Mouse (Mus musculus): ENCODE results near the gene Cnot11.
A peak's percentile ranks its signal among the peaks of the same experiment; 100 is the strongest.

Gene Cnot11

DNA sequence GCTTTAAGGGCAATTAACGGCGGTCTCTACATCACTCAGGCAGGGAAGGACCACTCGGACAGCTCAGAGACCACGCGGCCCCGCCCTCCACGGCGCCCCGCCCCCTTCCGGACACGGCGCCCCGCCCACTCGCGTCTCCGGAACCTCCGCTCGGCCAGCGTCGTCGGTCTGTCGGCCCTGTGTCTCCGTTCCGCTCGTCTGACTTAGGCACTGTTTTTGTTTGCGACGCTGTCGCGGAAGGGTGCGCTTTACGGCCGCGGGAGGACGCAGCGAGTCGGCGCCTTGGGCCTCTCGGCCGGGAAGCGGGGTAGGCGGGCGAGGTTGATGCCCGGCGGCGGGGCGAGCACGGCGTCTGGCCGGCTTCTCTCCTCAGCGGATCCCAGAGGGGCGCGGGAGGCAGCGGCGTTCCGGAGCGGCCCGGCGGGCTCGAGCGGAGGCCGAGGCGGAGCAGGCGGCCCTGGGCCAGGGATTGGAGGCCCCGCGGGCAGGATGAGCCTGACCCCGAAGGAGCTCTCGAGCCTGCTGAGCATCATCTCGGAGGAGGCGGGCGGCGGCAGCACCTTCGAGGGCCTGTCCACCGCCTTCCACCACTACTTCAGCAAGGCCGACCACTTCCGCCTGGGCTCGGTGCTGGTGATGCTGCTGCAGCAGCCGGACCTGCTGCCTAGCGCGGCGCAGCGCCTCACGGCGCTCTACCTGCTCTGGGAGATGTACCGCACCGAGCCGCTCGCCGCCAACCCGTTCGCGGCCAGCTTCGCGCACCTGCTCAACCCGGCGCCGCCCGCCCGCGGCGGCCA lies 921 bp downstream of the Cnot11 start:
- peak; percentile 99 for DNase-seq (ENCODE audit: low read depth, low spot score)

DNA sequence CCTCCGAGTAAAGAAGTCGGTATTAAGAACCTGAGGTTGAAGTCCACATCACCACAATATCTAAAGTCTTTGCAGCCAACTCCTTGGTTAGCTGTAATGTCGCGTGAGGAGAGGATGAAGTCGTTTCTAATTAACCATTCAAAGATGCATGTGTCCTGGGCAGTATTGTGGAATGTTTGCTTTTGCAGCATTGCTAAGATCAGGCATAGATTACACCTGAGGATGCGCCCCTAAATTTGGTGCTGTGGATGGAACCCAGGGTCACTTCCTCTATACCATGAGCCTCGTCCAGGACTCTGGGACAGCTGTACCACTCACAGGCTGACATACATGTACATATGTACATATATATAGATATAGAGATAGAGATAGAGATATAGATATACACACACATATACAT lies 1.9 kb downstream of the Cnot11 start:
- DNase-seq (ENCODE audit: low read depth, low spot score): no peak

DNA sequence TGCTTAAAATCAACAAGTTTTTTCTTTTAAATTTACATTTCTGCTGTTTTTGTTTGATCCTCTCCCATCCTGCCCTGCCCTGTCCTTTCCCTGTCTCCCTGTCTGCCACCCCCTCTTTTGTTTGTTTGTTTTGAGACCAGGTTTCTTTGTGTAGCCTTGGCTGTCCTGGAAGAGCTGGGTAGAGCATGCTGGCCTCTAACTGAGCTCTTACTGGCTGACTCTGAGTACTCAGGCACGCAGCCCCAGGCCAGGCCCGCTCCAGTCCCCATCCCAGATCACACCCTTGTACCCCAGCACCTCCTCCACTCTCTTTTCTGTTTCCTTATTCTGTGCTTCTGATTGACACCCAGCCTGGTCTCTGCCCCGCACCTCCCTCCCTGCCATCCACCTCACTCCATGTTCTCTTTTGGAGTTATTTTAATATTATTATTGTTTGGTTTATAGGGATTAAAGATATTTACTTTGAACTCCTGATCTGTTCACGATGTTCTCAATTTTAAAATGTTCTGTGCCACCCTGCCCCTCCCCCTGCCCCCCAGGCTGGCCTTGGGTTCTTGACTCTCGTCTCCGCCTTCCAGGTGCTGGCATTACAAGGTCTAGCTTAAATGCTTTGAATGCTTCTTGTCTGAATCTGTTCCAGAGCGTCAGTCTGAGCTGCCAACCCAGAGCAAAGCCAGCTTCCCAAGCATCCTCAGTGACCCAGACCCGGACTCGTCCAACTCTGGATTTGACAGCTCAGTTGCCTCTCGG lies 3.0 kb downstream of the Cnot11 start:
- DNase-seq (ENCODE audit: low read depth, low spot score): no peak

DNA sequence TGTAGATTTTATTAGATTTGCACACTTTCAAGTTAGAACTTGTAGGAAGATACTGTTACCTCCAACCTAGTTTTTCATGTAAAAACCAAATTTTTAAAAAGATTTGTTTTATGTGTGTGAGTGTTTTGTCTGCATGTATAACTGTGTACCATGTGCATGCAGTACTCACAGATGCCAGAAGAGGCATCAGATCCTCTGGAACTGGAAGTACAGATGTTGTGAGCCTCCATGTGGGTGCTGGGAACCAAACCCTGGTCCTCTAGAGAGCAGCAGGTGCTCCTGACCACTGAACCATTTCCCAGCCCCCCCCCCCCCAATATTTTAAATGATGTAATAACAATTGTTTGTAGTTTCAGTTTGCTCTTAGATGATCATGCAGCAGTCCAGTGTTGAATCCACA lies 5.8 kb downstream of the Cnot11 start:
- no peak for DNase-seq (ENCODE audit: low read depth, low spot score)

DNA sequence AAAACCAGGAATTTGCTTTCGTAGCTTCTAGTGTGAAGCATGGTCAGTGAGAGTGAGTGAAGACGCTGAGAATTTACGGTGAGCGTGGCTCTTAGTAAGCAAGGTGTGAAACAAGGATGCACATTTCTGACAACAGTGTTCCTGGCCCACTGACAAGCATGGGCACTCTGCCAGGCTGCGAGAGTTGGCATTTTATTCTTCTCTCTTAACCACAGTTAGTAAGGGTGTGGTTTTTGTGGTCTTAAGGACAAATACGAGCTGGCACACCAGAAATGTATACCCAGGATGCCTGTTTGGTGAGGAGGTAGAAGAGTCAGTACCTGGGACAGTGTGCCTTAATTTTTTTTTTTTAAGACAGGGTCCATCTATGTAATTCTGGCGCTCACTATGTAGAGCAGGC lies 10.8 kb downstream of the Cnot11 start:
- no peak for DNase-seq (ENCODE audit: low read depth, low spot score)

DNA sequence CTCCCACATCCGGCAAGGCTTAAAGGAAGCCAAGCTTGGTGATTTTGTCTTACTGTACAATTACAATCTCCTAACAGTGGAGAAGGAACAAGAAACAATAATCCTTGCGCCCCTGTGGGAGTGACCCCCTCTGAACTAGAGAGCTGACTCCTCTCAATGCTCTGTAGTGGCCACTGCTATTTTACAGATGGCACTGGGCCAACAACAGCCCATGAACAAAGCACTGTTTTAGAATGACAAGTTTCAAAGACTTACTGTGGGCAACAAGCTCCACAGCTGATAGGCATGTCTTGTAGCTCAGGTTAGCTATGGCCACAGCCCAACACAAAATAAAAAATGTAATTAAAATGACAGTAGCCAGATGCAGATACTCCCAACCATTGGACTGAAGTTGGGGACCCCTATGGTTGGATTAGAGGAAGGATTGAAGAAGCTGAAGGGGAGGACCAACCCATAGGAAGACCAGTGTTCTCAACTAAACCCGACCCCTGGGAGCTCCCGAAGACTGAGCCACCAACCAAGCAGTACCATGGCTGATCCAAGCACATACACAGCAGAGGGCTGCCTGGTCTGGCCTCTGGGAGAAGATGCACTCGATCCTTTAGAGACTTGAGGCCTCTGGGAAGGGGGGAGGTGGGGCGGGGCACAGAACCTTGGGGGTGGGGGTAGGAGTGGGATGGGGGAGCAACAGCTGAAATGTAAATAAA lies 11.5 kb downstream of the Cnot11 start:
- no peak for DNase-seq (ENCODE audit: low read depth, low spot score)

DNA sequence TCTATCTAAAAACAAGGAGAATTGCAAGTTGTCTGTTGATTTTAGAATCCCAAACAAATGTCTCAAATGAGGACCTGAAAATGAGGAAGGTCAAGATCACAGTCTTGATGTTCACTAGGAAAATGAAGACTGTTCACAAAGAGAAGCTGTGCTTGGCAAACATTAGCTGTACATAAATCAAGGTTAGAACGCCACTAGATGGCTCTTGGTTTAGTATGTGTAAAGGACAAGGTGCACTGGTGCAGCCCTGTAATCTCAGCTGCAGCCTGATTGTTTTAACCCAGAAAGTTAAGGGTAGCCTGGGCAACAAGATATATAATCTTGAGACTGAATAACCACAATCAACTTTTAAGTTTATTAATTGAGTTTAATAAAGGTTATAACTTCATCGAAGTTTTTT lies 12.4 kb downstream of the Cnot11 start:
- no peak for DNase-seq (ENCODE audit: low read depth, low spot score)

DNA sequence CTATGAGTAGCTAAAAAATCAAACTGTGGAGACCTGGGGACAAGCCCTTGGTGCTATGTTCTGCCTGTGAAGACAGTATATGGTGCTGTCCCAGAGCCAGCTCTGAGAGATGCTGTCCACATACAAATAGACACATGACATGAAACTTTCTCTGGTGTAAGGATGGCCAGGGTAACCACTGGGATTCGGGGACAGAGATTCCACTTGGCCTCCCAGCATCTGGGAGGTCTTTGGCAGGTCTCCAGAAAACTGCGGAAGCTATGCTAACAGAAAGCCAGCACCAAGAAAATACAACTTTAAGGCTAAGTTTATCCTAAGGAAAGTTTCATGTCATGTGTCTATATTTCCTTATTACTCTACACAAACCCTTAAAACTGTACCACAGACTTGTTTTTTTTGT lies 15.0 kb downstream of the Cnot11 start:
- no peak for DNase-seq (ENCODE audit: low read depth, low spot score)

DNA sequence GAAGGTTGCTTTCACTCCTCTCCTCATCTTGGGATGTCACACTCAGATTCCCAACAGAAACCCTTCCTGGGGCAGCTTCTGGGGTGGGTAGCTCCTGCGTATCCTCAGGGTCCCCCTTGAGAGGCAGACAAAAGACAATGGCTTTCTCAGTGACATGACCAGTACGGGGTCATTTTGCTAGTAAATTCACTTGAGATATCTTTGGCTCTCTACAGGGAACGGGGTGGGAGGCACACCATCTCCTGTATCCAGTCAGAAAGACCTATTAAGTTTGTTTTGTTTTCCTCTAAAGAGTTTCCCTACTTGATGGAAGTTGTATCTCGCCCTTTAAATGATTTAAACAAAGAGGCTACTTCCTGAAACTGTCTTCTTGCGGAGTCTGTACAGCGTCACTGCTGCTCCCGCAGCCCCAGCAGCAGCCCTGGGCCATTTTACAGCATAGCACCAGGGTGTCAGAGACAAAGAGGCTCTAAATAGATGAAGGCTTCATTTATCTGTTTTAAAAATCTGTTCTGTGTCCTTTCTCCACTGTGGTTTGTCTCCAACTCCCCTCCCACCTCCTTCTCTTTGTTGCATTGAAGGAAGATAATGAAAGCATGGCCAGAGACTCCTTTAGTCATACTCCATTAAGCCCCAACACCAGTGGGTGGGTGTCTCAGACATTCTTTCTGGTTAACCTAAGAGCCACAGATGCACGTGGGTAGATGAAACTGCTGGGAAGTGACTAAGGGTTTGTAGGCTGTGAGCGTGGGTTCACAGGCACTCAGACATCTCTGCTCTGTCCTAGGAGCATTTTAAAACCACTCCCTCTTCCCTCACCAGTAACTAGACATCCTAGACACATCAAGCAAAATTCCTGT lies 21.0 kb downstream of the Cnot11 start:
- DNase-seq (ENCODE audit: low read depth, low spot score): no peak

DNA sequence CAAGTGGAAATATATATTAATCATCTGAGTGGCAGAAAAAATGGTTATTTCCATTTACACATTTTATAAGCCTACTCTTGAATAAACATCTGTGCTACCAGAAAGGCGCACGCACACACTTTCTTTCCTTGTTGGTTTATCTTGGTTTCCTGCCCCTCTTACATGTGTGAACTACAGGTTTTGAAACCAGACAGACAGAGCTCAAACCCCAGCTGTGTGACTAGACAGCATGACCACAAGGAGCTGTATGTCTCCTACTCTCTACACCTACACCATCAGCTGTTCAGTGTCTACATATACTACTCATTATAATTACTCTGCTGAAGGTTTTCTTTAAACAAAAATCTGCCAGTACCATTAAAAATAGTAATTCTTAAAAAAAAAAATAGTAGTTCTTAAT lies 24.2 kb downstream of the Cnot11 start:
- no peak for DNase-seq (ENCODE audit: low read depth, low spot score)

DNA sequence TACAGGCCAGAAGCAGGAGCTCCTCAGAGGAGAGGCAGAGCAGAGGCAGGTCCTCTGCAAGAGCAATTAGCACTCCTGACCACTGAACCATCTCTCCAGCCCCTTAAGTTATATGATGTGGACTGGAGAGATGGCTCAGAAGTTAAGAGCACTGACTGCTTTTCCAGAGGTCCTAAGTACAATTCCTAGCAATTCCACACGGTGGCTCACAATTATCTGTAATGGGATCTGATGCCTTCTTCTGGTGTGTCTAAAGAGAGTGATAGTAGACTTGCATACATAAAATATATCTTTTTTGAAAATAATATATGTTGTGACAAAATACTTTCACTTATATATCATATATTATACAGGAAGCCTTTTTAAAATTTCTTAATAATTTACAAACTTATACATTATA lies 27.1 kb downstream of the Cnot11 start:
- no peak for DNase-seq (ENCODE audit: low read depth, low spot score)

DNA sequence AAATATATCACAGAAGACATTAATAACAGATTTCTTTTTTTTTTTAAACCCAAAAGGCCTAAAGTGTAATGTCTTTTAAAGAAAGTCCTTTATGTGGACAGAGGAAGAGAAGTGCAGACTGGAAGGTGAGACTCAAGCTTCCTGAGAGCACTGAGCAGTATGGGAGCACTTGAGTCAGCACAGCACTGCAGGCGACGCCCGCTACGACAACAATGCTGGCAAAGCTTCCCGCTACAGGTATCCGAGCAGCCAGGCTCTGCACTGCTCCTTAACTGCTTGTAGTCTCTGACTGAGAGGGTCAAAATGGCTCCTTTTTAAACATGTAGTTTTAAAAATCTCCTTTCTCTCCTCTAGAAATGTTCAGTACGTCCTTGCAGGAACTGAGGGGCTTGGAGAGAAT lies 28.4 kb downstream of the Cnot11 start:
- no peak for DNase-seq (ENCODE audit: low read depth, low spot score)

DNA sequence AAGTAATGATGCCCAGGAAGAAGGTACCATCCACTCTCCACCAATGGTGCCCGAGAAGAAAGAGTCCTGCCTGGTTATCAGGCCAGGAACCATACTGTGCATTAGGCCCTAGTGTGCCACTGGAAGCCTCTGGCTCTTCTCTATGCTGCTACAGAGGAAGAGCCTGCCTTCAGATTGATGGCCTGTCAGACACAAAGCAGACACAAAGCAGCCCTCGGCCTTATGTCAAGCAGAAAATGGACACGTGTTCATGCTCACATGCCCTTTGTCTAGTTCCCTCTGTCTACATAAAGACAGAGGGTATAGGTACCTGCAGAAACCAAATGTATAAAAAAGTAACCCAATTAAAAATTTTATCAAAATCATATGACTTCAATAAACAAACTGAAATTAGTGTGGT lies 29.8 kb downstream of the Cnot11 start:
- DNase-seq (ENCODE audit: low read depth, low spot score): no peak

DNA sequence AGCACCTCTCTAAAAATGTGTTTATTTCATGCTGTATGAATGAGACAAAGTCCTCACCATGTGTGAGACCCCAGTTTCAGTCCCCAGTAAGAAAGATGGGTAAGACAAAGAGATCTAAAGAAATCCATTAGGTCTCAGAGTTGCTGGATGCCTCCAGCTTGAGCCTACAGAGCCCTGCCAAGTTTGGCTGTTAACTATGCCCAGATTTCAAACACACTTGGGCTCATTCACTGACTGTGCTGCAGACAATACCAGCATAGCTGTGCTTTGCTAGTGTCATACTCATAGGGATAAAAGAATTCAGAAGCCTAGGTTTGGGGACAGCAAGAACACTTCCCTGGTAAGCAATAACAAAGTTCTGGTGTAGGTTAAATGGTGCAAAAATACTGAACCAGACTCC lies 33.3 kb downstream of the Cnot11 start:
- no peak for DNase-seq (ENCODE audit: low read depth, low spot score)

DNA sequence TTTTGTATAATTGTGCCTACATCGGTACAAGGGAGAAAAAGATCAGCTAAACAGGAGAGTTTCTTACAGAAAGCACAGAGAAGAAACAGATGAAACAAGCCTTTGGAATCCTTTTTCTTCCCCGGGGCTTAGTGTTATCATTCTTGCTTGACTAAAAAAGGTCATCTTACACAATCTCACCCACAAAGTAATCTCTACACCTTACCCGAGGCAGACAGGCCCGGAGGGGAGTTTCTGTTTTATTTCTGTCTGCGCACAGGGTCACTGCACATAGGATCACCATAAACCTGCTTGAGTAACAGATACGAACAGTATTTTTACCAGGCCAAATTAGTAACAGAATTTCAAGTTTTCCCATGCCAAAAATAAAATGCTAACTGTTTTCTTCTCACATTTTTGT lies 36.9 kb downstream of the Cnot11 start:
- DNase-seq (ENCODE audit: low read depth, low spot score): no peak

DNA sequence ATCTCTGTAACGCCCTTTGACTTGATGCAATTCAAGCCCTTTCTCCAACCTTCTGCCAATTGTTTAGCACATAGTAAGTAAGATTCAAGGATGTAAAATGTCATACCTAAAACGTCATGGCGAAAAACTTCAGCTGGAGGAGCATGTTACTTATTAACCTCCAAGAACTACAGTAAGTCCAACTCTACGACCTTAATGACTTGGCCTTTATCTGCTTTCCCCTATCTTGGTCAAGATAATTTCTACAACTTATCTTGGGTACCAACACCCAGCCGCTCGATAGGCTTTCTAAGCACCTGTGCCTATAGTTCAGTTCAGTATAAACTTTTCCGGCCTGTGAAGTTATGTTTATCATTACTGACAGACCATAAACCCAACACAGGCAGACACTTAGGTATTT lies 39.1 kb downstream of the Cnot11 start:
- DNase-seq (ENCODE audit: low read depth, low spot score): no peak

DNA sequence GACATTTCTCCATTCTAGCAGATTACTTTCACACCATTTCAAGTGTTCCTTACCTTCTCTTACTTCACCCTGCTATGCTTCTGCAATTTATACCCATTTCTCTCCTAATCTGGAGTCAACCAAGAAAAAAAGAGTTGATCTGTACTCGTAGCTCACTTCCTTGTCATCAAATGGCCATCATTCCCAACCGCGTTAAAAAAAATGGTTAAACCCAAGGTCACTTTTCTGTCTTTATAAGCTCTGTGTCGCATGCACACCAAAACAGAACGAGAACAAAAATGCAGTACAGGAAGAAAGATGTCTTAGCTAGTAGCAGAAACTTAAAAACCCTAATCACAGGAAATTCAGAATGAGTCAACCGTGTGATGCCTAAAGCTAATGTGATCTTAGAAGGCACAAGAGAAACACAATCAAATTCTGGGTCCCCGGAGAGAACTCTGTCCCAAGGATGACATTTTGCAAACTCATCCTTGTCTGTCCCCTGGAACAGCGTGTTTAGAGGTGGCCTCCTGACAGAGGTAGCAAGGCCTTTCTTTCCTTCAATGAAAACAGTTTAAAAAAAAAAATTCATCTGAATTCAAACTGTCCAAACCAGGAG lies 41.1 kb downstream of the Cnot11 start:
- DNase-seq (ENCODE audit: low read depth, low spot score): no peak

DNA sequence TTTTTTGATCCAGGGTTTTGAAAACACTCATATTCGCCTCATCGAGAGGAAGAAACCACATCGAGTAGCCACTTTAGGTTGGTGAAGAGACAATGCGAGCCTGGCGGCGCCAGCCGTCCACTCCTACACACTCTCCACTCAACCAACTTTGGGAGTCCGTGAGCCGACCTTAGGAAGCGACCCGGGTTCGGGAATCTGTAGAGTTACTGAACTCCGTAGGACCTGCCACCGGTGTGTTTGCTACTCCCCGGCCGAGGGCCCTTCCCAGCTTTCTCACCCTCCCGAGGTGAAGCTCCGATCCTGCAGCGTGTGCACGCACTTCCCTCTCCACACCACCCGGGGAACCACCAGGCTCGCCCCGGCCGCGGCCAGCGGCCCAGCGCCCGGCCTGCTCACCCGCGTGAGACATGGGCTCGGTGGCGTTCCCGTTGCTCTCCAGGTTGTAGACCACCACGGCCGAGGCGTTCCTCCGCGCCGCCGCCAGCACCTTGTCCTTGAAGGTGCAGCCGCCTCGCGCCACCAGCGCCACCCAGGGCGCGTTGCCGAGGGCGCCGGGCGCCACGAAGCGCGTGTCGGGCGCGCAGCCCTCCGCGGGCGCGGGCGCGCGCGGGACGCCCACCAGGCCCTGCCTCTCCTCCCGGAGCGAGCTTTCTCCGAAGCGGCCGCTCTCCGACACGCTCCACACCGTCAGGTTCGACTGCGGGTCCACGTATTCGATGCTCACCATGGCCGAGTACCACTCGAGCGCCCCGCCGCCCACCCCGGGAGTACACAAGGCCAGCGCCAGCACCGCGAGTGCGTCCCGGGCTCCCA lies 41.8 kb downstream of the Cnot11 start:
- peak; percentile 50 for DNase-seq (ENCODE audit: low read depth, low spot score)

DNA sequence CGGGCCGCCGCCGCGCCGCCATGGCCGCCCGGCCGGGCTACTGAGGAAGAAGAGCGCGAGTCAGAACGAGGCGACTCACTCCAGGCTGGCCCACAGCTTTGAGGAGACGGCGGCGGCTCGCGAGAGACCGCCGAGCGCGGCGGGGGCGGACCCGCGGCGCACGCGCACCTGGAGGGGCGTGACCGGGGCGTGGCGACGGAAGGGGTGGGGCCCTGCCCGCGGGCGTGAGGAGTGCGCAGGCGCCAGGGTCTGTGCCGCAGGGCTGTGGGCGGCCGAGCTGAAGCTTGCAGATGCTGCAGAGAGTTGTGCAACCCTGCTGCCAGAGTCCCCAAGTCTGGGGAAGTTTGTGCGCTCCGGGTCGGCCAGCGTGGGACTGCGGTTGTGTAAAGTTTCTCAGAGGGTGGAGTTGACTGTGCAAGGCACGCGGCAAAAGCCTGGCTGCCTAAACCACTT lies 42.5 kb downstream of the Cnot11 start, which contains the start of gene Rnf149:
TSS of gene Rnf149 (minus strand) at position 153 of the 453 bp plus-strand sequence.
- DNase-seq (ENCODE audit: low read depth, low spot score): peak; percentile 90

DNA sequence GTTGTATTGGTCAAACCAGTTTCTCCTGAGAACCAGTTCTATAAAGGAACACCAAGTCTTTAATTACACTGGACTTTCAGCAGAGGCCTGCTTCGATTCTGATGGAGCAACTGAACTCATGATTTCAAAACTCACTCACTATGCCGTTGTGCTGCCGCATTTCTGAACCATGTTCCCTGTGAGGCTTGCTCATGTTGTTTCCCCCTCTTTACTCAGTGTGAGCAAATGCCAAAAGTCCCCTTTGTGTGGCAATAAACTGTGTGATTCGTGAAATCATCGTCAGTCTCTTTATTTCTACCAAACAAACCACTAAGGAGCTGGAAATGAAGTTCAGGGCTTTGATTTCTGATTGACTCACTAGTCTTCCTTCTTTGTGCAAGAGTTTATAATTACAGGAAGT lies 43.7 kb downstream of the Cnot11 start:
- no peak for DNase-seq (ENCODE audit: low read depth, low spot score)

Measured in embryo, embryonic 11.5 days (tissue).